Mouse (Mus musculus) liver, embryonic 13.5 days (tissue): ENCODE results near the gene Man1a2. TPM values are rescaled to one million over a fixed set of nuclear protein-coding genes. Genes with fewer than 3 reads are reported as not detected.

Experiments
- ATAC-seq: fragments of 200-750 bp; cut with Nextera tagmentation; 2 replicates; pipeline ENCODE4 v1.8.0; 2017; ENCODE audit warnings: low read depth, mild to moderate bottlenecking, moderate number of reproducible peaks, moderate library complexity
- DNase-seq: peaks from one replicate; pipeline ENCODE4 v3.0.0; 2022
- H3K27ac ChIP-seq: fragments of 300-500 bp; sonication (generic); 2 replicates; pipeline ENCODE4 v1.5.1; 2015; ENCODE audit warnings: moderate library complexity, mild to moderate bottlenecking, inconsistent platforms
- H3K27me3 ChIP-seq: fragments of 300-500 bp; sonication (generic); 2 replicates; pipeline ENCODE4 v1.6.1; 2015; ENCODE audit warnings: mild to moderate bottlenecking, inconsistent platforms
- H3K36me3 ChIP-seq: fragments of 300-500 bp; sonication (generic); 2 replicates; pipeline ENCODE4 v1.6.1; 2015; ENCODE audit warnings: mild to moderate bottlenecking, inconsistent platforms
- H3K4me1 ChIP-seq: fragments of 300-500 bp; sonication (generic); replicated peaks from 2 replicates; pipeline ENCODE4 v1.6.1; 2015; ENCODE audit warnings: inconsistent platforms
- H3K4me2 ChIP-seq: fragments of 300-500 bp; sonication (generic); 2 replicates; pipeline ENCODE4 v1.6.1; 2015; ENCODE audit warnings: inconsistent platforms, mild to moderate bottlenecking, moderate library complexity
- H3K4me3 ChIP-seq: fragments of 300-500 bp; sonication (generic); replicated peaks from 2 replicates; pipeline ENCODE4 v1.5.1; 2015; ENCODE audit warnings: mild to moderate bottlenecking, inconsistent platforms
- H3K9ac ChIP-seq: fragments of 300-500 bp; sonication (generic); 2 replicates; pipeline ENCODE4 v1.6.1; 2015; ENCODE audit warnings: mild to moderate bottlenecking, inconsistent platforms
- H3K9me3 ChIP-seq: fragments of 300-500 bp; sonication (generic); replicated peaks from 2 replicates; pipeline ENCODE4 v1.6.1; 2016; ENCODE audit warnings: inconsistent platforms
- WGBS: fragments of 180-500 bp; shearing (Covaris S2); methylation state at CpG from one replicate; pipeline ENCODE4 v1.1.7; 2015; ENCODE audit not compliant: insufficient replicate concordance; 5-methylcytosine and 5-hydroxymethylcytosine counted together
- polyA plus RNA-seq: library from polyadenylated mRNA; unstranded; fragments of >200 nt; fragmentation: Nextera tagmentation; extraction: Ambion mirVana; gene quantifications from 2 replicates; pipeline ENCODE4 v1.2.1, GENCODE M21; 2015

Man1a2 gene
- polyA plus RNA-seq, 1 experiment from 2014 or later: 39.3 TPM

- DNase-seq: no peak
- WGBS: 37% methylated on average over 7 of the region's 7 CpGs
- no peaks in the 10 kb centered on the region for H3K4me1 ChIP-seq
- ATAC-seq: no peak
- no peak overlapping the region for H3K27ac ChIP-seq
- no peak overlapping the region for H3K9ac ChIP-seq
- no peaks in the 10 kb centered on the region for H3K9me3 ChIP-seq
- H3K4me2 ChIP-seq: no peak overlapping the region
- H3K36me3 ChIP-seq: no peaks in the 10 kb centered on the region
- H3K4me3 ChIP-seq: no peak overlapping the region
- H3K27me3 ChIP-seq: no peaks in the 10 kb centered on the region
These were observed 26.8 kb upstream of the Man1a2 start for GRCm38 (mm10) chr3:100712140-100712539.

DNA sequence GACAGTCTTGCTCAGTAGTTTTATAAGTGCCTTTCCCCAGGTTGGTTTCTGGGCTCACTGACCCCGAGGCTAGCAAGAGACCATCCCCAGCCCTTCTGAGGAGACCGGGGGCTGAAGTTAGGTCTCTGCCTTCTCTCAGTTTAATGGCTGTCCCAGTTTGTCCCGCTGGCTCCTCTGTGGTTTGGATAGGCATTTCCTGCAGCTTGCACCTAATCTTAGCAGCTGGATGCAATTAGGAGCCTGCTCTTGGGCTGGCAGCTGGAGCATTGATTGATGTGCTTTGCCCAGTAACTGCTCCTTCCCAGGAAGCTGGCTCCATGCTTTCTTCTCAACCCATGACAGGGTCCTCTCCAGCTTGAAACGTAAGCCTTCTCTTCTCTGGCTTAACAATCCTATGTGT is 26.2 kb upstream of the Man1a2 start:
- Histone ChIP-seq H3K4me2 (no peak overlapping the region), H3K27me3 (no peaks in the 10 kb centered on the region), H3K27ac (no peak overlapping the region), H3K9ac (no peak overlapping the region), H3K4me1 (no peaks in the 10 kb centered on the region), H3K4me3 (no peak overlapping the region), H3K36me3 (no peaks in the 10 kb centered on the region), H3K9me3 (no peaks in the 10 kb centered on the region)
- DNase-seq (no peak), ATAC-seq (no peak)
- 29% methylated on average over 4 of the region's 4 CpGs for WGBS

DNA sequence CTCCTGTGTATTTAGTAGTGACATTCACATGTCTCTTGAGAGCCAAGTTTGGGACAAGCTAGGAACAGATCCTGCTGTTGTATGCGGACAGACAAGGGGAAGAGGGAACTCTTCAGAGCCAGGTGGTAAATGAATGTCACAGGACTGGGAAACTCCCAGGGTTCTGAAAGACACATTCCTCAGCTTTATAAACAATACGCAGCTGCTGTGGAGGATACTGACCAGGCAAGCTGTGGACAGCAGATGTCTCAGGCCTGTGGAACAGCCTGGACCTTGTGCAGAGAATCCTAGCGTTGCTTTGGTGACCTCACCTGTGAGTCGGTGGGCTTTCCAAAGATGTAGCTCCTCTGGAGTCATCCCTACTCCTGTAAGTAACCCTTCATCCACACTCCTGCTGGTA is 21.8 kb upstream of the Man1a2 start:
- Histone ChIP-seq H3K27me3 (no peaks in the 10 kb centered on the region), H3K4me3 (no peak overlapping the region), H3K4me1 (no peaks in the 10 kb centered on the region), H3K27ac (no peak overlapping the region), H3K4me2 (no peak overlapping the region), H3K9ac (no peak overlapping the region), H3K9me3 (no peaks in the 10 kb centered on the region), H3K36me3 (no peaks in the 10 kb centered on the region)
- whole genome bisulfite sequencing: 77% methylated on average over 4 of the region's 4 CpGs
- no peak for ATAC-seq
- DNase-seq: no peak

GRCm38 (mm10) chr3:100705128-100705667 is 19.9 kb upstream of the Man1a2 start:
- Histone ChIP-seq H3K9me3 (no peaks in the 10 kb centered on the region), H3K27me3 (no peaks in the 10 kb centered on the region), H3K36me3 (no peaks in the 10 kb centered on the region), H3K4me1 (no peaks in the 10 kb centered on the region), H3K4me3 (no peak overlapping the region), H3K9ac (no peak overlapping the region), H3K27ac (no peak overlapping the region), H3K4me2 (no peak overlapping the region)
- DNase-seq: no peak
- ATAC-seq: no peak
- WGBS: 50% methylated on average over 11 of the region's 11 CpGs

GRCm38 (mm10) chr3:100703847-100704644 is 18.7 kb upstream of the Man1a2 start:
- H3K9ac ChIP-seq: no peak overlapping the region
- no peak overlapping the region for H3K27ac ChIP-seq
- H3K4me2 ChIP-seq: no peak overlapping the region
- no peak overlapping the region for H3K4me3 ChIP-seq
- WGBS: 71% methylated on average over 22 of the region's 22 CpGs
- H3K36me3 ChIP-seq: no peaks in the 10 kb centered on the region
- H3K9me3 ChIP-seq: no peaks in the 10 kb centered on the region
- no peaks in the 10 kb centered on the region for H3K27me3 ChIP-seq
- DNase-seq: no peak
- no peaks in the 10 kb centered on the region for H3K4me1 ChIP-seq
- no peak for ATAC-seq

- Histone ChIP-seq H3K36me3 (no peaks in the 10 kb centered on the region), H3K27ac (no peak overlapping the region), H3K4me3 (no peak overlapping the region), H3K9ac (no peak overlapping the region), H3K4me2 (no peak overlapping the region), H3K9me3 (no peaks in the 10 kb centered on the region), H3K27me3 (no peaks in the 10 kb centered on the region), H3K4me1 (no peaks in the 10 kb centered on the region)
- DNase-seq: no peak
- WGBS: 56% methylated on average over 15 of the region's 15 CpGs
- no peak for ATAC-seq
These were observed 17.9 kb upstream of the Man1a2 start for GRCm38 (mm10) chr3:100702875-100703846.

DNA sequence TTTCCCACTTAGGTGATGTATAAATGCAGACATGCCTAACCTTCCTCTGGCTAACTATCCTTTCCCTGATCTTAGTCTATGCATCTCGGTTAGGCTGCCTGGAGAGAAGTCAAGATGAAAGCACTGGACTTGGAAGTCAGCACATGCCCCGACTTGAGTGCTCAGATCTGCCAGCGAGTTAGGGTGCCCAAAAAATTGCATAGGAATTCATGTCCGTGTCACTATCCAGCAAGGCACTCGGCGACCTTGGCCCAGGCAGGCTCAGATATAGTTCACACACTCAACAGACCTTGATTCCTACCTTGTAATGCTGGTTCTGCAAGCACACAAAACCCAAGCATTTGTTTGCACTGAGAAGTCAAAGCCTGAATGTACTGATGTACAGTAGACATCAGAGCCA is 3.4 kb upstream of the Man1a2 start:
- Histone ChIP-seq H3K36me3 (no peaks in the 10 kb centered on the region), H3K27me3 (no peaks in the 10 kb centered on the region), H3K9me3 (no peaks in the 10 kb centered on the region), H3K4me3 (no peak overlapping the region), H3K4me1 (peaks cover 22% of the 10 kb centered on the region), H3K9ac (no peak overlapping the region), H3K4me2 (no peak overlapping the region), H3K27ac (no peak overlapping the region)
- DNase-seq (no peak), ATAC-seq (no peak)
- WGBS: 58% methylated on average over 6 of the region's 6 CpGs

DNA sequence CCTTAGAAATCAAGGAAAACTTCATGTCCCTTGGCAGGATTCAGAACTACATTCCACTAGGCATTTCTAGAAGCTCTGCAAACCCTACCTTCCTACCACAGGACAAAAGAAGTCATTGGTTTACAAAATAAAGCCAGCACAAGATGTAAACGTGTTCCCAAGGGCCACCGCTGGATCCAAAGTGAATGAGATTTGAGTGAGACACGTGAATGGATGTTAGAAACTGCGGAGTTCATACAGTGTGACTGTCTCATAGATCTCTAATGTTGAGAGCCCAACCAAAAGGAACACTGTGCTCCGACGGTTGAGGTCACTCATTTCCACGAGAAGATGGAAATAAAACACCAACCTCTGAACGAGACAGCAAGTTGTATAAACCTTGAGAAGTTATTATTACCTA is 1.5 kb upstream of the Man1a2 start:
- Histone ChIP-seq H3K4me3 (no peak overlapping the region), H3K9me3 (no peaks in the 10 kb centered on the region), H3K4me2 (peak overlapping the region; percentile 92; the same call in 1 of the 2 replicates), H3K9ac (0 out of 2 replicates have a peak overlapping the region, but pooled peaks have one; percentile 95), H3K36me3 (no peaks in the 10 kb centered on the region), H3K27me3 (no peaks in the 10 kb centered on the region), H3K4me1 (peaks cover 33% of the 10 kb centered on the region), H3K27ac (no peak overlapping the region)
- ATAC-seq (no peak), DNase-seq (no peak)
- WGBS: 87% methylated on average over 8 of the region's 8 CpGs

DNA sequence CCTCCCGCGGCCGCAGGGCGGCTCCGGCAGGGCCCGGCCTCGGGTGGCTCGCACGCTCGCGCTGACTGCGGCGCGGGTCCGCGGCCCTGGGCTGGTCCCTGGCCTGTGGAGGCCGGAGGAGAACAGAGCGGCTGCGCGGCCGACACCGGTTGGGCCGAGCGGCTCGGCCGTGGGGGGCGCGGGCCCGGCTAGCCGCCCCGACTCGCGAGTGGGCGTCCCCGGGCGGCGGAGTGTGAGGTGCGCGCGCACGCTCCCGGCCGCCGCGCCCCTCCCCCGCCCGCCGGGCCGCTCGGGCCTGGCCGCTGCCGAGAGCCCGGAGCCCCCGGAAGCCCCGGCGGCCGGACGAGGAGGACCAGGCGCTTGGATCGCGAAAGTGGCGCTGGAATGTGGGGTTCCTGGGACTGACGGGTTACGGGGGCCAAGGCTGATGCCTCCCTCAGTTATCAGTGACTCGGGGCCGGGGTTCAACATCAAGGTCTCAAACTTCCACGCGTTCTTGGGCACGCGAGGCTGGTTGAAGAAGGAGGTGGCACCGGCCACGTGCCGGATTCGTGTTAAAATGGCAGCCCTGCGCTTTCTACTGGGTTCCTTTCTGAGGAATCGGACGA is 564 bp upstream of the Man1a2 start:
- no peaks in the 10 kb centered on the region for H3K36me3 ChIP-seq
- no peaks in the 10 kb centered on the region for H3K9me3 ChIP-seq
- peak overlapping the region; percentile 89 for H3K27ac ChIP-seq
- H3K9ac ChIP-seq: peak overlapping the region; percentile 95
- peaks cover 32% of the 10 kb centered on the region for H3K4me1 ChIP-seq
- WGBS: under 1% methylated on average over 70 of the region's 77 CpGs
- no peaks in the 10 kb centered on the region for H3K27me3 ChIP-seq
- ATAC-seq (peak; percentile 85), DNase-seq (peak; percentile 62)
- H3K4me2 ChIP-seq: peak overlapping the region; percentile 92
- H3K4me3 ChIP-seq: peak overlapping the region; percentile 94

DNA sequence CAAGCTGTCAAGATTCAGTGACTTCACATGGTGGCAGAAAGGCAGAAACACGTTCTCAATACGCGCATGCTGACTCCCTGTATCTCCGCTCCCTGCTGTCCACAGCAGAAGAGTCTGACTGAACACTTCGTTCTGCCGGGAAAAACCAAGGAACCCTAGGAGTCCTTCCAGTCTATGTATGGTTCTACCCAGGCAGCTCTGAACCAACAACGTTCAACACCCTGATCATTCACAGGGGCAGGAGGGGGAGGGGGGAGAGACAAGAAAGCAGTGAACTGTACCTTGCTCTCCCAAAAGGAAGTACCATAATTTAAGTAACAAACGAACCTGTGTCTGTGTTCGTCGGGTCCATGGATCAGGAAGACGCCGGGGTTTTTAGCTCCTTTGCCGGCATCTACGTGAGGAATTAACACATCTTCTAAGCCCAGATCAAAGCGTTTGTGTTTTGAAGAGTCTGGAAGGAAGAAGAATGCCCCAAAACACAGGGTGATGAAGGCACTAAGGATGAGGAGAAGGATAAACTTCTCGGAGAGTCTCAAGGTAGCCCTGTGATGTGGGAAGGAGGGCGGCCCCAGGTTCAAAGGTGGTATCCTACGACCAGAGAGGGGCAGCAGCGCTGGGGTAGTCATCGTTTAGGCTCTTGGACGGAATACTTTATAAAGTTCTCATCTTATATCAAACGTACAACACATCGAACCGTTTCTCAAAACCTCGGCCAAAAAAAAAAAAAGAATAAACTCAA is 898 bp downstream of the Man1a2 start:
- ATAC-seq: no peak
- peak; percentile 31 for DNase-seq

More for the DNA sequence above, 898 bp downstream of the Man1a2 start:
- H3K4me1 ChIP-seq: peaks cover 42% of the 10 kb centered on the region
- no peaks in the 10 kb centered on the region for H3K9me3 ChIP-seq
- H3K4me2 ChIP-seq: peak overlapping the region; percentile 92
- peak overlapping the region; percentile 94 for H3K4me3 ChIP-seq
- H3K27me3 ChIP-seq: no peaks in the 10 kb centered on the region
- H3K36me3 ChIP-seq: no peaks in the 10 kb centered on the region
- under 1% methylated on average over 25 of the region's 25 CpGs for WGBS
- peak overlapping the region; percentile 89 for H3K27ac ChIP-seq
- H3K9ac ChIP-seq: peak overlapping the region; percentile 95
